Mouse (Mus musculus) common myeloid progenitor, adult 5-6 weeks (primary cell): ENCODE measurements at regions not wholly inside any gene's neighbourhood (a gene's known extent, or its start where the extent isn't known, plus 50 kb on each side); places are given as distances from the start of the nearest gene placed in this dataset.

Source experiments
- ATAC-seq: replicated peaks from 2 replicates; pipeline ENCODE4 v1.8.0; 2016; ENCODE audit warnings: low read depth, mild to moderate bottlenecking, moderate TSS enrichment, inconsistent platforms; ENCODE audit not compliant: poor library complexity, severe bottlenecking

- ATAC-seq, result no peak
These were observed 73.4 kb downstream of the Tm4sf1 start for GRCm38 (mm10) chr3:57228400-57228799.

GRCm38 (mm10) chr3:57223773-57224172, 78.0 kb downstream of the Tm4sf1 start:
- no peak for ATAC-seq

GRCm38 (mm10) chr3:57222318-57222914, 79.4 kb downstream of the Tm4sf1 start:
- no peak for ATAC-seq

GRCm38 (mm10) chr3:57218431-57218830, 83.4 kb downstream of the Tm4sf1 start:
- no peak for ATAC-seq

GRCm38 (mm10) chr3:57204066-57204723, 97.6 kb downstream of the Tm4sf1 start:
- peak; percentile 78 for ATAC-seq

DNA sequence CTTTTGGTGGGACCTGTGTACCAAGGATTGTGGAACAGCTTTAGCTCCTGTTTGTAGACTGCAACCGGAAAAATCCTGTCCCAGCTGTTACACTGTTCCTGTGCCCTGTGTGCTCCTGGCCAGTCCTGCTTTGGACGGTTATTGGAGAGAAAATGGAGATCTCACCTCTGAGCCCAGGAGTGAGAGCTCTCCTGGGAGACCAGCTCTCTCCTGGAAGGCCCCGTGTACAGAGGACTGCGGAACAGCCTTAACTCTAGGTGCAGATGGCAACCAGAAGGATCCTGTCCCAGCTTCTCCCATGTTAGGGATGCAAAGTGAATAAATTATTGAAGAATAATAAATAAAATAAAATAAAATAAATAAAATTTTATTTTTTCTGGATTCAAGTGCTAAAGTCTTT, 98.4 kb downstream of the Tm4sf1 start:
- ATAC-seq, result no peak

- ATAC-seq, result no peak
These were observed 120.2 kb downstream of the Tm4sf1 start for GRCm38 (mm10) chr3:57181587-57181986.

DNA sequence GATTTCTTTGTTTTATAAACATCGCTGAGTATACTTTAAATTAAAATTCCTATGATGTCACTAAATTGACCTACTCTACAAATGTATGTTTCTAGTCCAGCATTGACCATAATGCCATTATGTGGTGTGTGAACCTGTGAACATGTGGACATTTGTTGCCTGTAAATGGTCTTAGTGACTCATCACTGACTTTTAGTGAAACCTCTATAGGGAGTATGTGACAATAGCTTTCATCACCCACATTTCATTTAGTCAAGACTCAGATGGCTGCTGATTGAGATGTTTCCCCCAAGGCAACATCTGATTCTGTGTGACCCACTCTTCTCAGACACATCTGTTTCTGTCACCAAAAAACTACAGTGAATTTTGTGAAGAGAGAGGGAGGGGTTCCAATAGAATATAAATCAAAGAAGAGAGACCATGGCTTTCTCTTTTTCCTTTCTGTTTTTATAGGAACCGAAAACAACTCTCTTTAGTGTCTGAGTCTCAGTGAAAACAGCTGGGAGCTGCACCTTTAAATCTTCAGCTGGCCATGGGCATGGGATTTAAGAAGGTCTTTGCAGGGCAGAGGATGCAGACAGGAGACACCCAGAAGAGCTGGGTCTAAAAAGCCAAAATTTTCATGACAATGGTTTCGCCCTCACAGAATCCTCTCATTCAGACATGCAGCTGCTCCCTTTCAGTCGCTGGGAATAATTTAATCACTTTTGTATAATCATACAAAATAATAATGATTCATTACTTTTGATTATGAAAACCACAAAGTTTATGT, 148.4 kb downstream of the Tm4sf1 start:
- ATAC-seq, result no peak

DNA sequence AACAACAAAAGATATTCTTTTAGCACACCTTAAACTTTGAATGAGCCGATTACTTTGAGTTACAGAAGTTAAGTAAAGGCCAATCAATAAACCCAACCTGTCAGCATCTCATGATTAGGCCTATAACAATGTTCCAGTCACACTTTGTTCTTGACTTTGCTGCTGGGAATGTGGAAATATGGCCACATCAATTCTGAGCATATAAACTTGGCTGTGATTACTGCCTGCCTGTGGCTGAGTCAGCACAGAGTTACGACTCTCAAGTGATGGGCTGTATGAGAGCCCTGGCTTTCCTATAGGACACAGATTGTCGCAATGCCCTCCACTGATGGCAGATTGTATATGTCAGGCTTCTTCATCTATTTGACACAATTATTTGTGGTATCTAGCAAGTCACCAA, 152.6 kb downstream of the Tm4sf1 start:
- ATAC-seq, result no peak

DNA sequence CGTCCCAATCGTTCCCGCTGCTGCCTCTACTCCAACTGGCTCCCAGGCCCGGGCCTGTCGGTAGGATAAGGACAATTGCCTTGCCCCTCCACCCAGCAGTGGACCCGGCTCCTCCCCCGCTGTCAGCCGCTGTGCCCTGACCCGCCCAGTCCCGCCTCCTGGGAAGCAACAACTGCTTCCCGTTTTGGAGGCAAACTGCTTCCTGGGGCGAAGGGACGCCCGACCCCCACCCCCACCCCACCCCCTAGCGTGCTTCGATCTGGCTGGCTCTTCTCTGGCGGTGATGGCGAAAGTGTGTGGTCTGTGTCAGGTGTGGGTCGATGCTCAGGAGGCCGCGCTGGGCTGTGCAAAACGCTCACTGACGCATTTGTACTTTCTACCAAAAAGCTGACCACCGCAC, 164.9 kb downstream of the Tm4sf1 start:
- ATAC-seq, result no peak

GRCm38 (mm10) chr3:57128606-57129005, 173.2 kb downstream of the Tm4sf1 start:
- ATAC-seq, result no peak

- no peak for ATAC-seq
These were observed 175.8 kb downstream of the Tm4sf1 start for GRCm38 (mm10) chr3:57125792-57126485.

- no peak for ATAC-seq
These were observed 183.8 kb downstream of the Tm4sf1 start for GRCm38 (mm10) chr3:57118016-57118415.

GRCm38 (mm10) chr3:57102254-57102653, 199.5 kb downstream of the Tm4sf1 start:
- no peak for ATAC-seq

- no peak for ATAC-seq
These were observed 201.3 kb downstream of the Tm4sf1 start for GRCm38 (mm10) chr3:57100515-57100914.

GRCm38 (mm10) chr3:57094936-57095335, 206.9 kb downstream of the Tm4sf1 start:
- no peak for ATAC-seq

DNA sequence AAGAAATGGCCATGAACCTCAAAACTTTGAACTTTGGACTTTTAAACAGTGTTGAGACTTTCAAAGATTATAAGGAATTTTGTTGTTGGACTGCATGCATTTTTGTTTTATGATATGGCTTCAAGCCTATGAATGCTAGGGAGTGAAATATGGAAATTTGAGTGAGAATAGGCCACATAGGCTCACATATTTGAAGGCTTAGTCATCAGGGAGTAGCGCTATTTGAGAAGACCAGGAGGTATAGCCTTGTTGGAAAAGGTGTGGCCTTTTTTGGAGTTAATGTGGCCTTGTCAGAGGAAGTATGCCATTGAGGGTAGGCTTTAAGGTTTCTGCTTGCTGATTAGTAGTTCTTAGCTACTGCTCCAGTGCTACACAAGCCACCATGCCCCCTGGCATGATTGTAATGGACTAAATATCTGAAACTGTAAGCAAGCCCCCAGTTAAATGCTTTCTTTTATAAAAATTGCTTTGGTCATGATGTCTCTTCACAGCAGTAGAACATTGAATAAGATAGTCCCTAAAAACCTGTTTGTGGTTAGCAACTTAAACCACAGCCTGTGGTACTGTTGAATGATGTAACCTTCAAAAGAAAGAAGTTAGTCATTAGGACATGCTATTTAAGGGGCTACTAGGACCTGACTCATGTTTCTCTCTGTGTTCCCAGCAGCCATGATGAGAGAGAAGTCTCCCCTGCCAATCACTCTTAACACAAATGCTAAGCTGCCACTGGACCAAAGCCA, 208.4 kb downstream of the Tm4sf1 start:
- no peak for ATAC-seq

- ATAC-seq, result no peak
These were observed 227.3 kb downstream of the Tm4sf1 start for GRCm38 (mm10) chr3:57074516-57074915.

DNA sequence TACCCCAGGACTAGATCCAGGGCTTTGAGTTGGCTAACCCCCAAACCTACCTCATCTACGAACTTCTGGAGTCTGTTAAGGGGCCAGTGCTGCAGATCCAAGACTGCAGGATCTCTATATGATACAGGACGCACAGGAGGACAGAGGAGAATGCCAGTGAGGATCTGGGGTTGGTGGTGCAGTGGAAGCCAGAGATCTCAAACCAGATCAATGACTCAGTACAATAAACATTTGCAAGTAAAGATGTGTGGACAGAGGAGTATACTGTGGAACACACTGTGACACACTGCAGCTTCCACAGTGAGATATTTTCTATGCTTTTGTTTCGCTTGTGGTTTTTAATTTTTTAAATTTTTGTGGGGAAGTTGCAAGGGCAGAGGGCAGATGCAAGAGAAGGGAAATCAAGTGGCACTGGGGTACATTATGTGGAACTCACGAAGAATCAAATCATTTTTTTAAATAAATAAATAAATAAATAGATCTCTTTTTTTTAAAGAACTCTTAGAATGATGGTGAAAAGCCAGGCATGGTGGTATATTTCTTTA, 227.8 kb downstream of the Tm4sf1 start:
- ATAC-seq, result no peak

GRCm38 (mm10) chr3:57033021-57033420, 268.8 kb downstream of the Tm4sf1 start:
- no peak for ATAC-seq
